Mouse (Mus musculus): ENCODE measurements around the gene Pipox.

DNA sequence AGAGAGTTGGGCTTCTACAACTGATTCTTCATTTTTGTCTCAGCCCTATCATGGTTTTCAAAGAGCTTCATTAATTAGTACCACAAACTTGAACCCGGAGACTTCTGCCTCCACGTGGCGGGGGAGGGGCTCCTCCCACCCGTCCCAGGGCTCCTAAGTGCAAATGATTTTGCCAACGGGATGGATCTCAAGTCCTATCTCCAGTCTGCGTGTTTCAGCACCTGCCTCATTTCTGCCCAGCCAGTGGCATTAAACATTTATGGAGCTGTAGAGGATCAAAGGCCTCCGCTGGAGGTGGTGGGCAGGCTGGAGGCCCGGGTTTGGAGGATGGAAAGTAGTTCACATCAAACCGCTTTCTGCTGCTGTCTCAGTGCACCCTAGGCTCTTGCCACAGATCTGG lies 32.8 kb upstream of the Pipox start:
- TF ChIP-seq CTCF (IDR thresholded peaks at IDR 0.05; ENCODE audit: low read depth, low read length): no peak
- TF ChIP-seq POLR2A (IDR thresholded peaks at IDR 0.05; ENCODE audit: extremely low read depth, insufficient read depth, low read length): no peak

Measured in liver, adult 2 months (tissue).